Mouse (Mus musculus) kidney, embryonic 14.5 days (tissue): ENCODE measurements around the gene Tmsb4x. TPM values are rescaled to one million over a fixed set of nuclear protein-coding genes. Genes with fewer than 3 reads are reported as not detected.

Experiments
- ATAC-seq: fragments of 200-750 bp; cut with Nextera tagmentation; 2 replicates; pipeline ENCODE4 v1.8.0; 2017; ENCODE audit warnings: moderate number of reproducible peaks, mild to moderate bottlenecking, moderate TSS enrichment, moderate library complexity; ENCODE audit not compliant: low FRiP score, low TSS enrichment
- H3K27ac ChIP-seq: fragments of 300-500 bp; sonication (generic); 2 replicates; pipeline ENCODE4 v1.5.1; 2014; ENCODE audit warnings: low read depth, mild to moderate bottlenecking, low read length, moderate library complexity, mixed read lengths
- H3K27me3 ChIP-seq: fragments of 300-500 bp; sonication (generic); 2 replicates; pipeline ENCODE4 v1.6.1; 2014; ENCODE audit warnings: mild to moderate bottlenecking, low read length; ENCODE audit not compliant: control insufficient read depth, insufficient read depth
- H3K36me3 ChIP-seq: fragments of 300-500 bp; sonication (generic); 2 replicates; pipeline ENCODE4 v1.6.1; 2014; ENCODE audit warnings: low read length, mixed read lengths; ENCODE audit not compliant: control insufficient read depth, insufficient read depth
- H3K4me1 ChIP-seq: fragments of 300-500 bp; sonication (generic); 2 replicates; pipeline ENCODE4 v1.6.1; 2014; ENCODE audit warnings: low read length, mixed read lengths; ENCODE audit not compliant: control insufficient read depth, insufficient read depth
- H3K4me2 ChIP-seq: fragments of 300-500 bp; sonication (generic); replicated peaks from 2 replicates; pipeline ENCODE4 v1.6.1; 2014; ENCODE audit warnings: low read depth, mild to moderate bottlenecking, low read length
- H3K4me3 ChIP-seq: fragments of 300-500 bp; sonication (generic); 2 replicates; pipeline ENCODE4 v1.5.1; 2014; ENCODE audit warnings: mild to moderate bottlenecking, low read length
- H3K9ac ChIP-seq: fragments of 300-500 bp; sonication (generic); 2 replicates; pipeline ENCODE4 v1.6.1; 2014; ENCODE audit warnings: low read depth, mild to moderate bottlenecking, low read length, moderate library complexity
- H3K9me3 ChIP-seq: fragments of 300-500 bp; sonication (generic); 2 replicates; pipeline ENCODE4 v1.6.1; 2016; ENCODE audit warnings: low read length; ENCODE audit not compliant: control insufficient read depth
- WGBS: fragments of 180-500 bp; shearing (Covaris S2); extraction: QIAGEN DNeasy Blood & Tissue Kit; methylation state at CpG from one replicate; pipeline ENCODE4 v1.1.7; 2014; 5-methylcytosine and 5-hydroxymethylcytosine counted together
- polyA plus RNA-seq: library from polyadenylated mRNA; unstranded; fragments of >200 nt; fragmentation: Nextera tagmentation; extraction: Ambion mirVana; gene quantifications from 2 replicates; pipeline ENCODE4 v1.2.1, GENCODE M21; 2014

The Tmsb4x gene
- polyA plus RNA-seq, result 2,072 and 3,120 TPM in 2 replicates

DNA sequence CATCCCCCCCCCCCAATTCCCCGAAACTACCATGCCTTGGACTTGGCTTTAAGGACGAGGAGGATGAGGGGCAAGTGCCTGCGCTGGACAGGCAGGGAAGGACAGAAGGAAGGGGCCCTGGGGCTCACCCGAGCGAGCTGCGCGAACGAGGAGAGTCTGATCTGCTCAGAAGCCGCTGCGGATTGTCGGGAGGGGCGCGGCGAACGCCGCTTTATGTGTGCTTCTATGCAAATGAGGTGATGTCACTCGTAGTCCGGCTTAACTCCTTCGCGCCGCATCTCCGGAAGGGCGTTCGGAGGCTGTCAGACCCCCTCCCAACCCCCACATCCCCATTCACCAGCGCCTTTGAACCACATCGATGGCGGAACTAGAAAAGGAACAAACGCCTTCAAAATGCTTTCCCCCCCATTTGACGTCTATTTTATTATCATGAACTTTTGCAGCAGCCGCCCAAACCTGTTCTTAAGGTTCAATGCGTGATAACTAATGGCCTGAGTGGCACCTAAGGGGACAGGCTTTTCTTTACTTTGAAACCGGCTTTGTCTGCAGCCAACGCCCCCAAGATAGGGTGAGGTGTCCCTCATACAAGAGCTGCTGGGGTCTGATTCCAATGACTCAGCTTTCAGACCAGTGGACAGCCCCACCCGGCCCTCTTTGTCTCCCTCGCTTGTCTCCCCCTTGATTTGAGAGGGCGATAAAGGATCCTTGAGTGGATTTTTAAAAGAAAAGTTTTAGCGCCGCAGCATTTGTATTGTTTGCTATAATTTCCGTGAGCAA, at the start of gene Tmsb4x:
Gene Tmsb4x (minus strand): TSS at position 338 of the 777 bp plus-strand sequence.
- ATAC-seq, result peak; percentile 89
- Histone ChIP-seq H3K4me3 (peak within 1 kb of the TSS; percentile 54), H3K4me2 (peak within 1 kb of the TSS; percentile 45), H3K4me1 (no peaks in the 10 kb centered on the region), H3K27ac (peak within 1 kb of the TSS; percentile 65), H3K27me3 (0 out of 2 replicates have a peak, but pooled peaks cover 3% of the 10 kb centered on the region), H3K9ac (peak within 1 kb of the TSS; percentile 68), H3K9me3 (no peaks in the 10 kb centered on the region), H3K36me3 (no peaks in the 10 kb centered on the region)
- 25% methylated on average over 38 of the region's 39 CpGs for WGBS

DNA sequence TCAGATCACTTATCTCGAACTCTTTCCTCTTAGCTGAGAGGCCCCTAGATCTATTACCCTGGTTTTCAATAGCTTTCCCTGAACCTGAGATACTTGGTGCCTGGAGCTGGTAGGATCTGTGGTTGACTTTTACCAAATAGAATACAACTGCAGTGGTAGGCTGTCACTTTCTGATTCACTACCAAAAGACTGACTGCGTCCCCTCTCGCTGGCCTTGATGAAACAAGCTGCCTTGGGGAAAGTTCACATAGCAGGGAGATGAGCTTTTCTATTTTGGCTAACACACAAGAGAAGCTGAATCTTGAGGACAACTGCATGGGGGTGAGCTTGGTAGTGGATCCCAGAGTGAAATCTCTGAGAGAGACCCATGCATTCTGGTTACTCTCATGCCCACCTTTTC, 32.6 kb upstream of the Tmsb4x start:
- no peak overlapping the region for H3K4me2 ChIP-seq
- no peaks in the 10 kb centered on the region for H3K9me3 ChIP-seq
- H3K9ac ChIP-seq, result no peak overlapping the region
- H3K27me3 ChIP-seq, result peaks cover 5% of the 10 kb centered on the region; the same call in 1 of the 2 replicates
- H3K27ac ChIP-seq, result no peak overlapping the region
- no peak for ATAC-seq
- H3K36me3 ChIP-seq, result no peaks in the 10 kb centered on the region
- WGBS, result 87% methylated on average over 3 of the region's 3 CpGs
- no peaks in the 10 kb centered on the region for H3K4me1 ChIP-seq
- no peak overlapping the region for H3K4me3 ChIP-seq

DNA sequence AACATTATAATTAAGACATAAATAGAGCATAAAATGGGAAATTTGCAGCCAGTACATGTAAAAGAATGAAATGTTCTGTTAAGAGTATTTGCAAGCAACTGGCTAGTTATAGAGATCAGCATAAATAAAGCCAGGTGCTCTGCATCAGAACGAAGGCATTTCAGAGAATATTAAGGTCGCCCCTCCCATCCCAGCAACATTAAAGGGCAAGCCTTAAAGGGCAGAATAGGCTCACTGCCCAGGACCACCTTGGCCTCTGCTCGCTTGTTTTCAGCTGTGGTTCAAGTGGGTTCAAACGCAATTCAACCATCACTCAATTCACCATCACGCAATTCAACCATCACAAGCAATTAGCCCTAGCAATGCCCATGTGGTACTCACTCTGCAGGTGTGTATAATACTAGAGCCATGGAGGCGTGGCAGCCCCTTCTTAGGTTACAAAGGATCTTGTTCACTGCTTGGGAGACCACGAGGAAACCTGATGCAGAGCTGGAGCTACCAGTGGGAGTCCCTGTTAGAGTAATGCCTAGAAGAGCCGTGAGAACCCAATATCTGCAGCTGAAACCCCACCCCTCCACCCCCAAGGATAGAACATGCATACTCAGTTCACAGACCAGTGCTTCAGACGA, 30.3 kb upstream of the Tmsb4x start:
- peak; percentile 89; the same call in 1 of the 2 replicates for ATAC-seq
- Histone ChIP-seq H3K9me3 (no peaks in the 10 kb centered on the region), H3K4me2 (no peak overlapping the region), H3K27ac (no peak overlapping the region), H3K9ac (no peak overlapping the region), H3K27me3 (peaks cover 7% of the 10 kb centered on the region; the same call in 1 of the 2 replicates), H3K4me1 (no peaks in the 10 kb centered on the region), H3K36me3 (no peaks in the 10 kb centered on the region), H3K4me3 (no peak overlapping the region)
- WGBS, result 54% methylated on average over 9 of the region's 9 CpGs

DNA sequence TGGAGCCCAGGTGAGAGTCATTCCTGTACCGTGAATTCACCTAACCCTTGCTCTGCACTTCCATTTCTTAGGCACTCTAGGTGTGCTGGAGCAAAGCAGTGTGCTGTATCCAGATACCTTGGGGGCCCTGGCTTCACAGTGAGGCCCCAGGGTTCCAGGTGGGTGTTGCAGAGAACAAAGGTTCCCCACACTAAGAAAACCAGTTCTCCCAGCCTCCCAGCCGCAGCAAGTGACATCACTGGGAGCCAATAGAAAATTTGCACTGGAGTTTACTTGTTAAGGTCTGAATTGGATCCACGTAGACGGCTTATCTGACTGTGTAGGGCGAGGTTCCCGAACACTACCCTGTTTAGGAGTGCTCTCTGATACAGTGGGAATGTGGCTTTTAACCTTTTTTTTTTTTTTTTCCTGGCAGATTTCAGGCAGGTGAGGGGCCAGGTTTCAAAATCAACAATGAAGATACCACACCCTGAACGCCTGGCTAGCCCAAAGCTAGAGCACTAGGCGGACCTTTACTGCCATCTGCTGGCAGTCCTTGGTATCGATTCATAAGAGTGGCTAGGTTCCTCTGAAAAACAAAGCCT, 24.1 kb upstream of the Tmsb4x start:
- H3K4me2 ChIP-seq, result no peak overlapping the region
- no peak overlapping the region for H3K9ac ChIP-seq
- H3K4me3 ChIP-seq, result no peak overlapping the region
- H3K9me3 ChIP-seq, result no peaks in the 10 kb centered on the region
- no peaks in the 10 kb centered on the region for H3K36me3 ChIP-seq
- no peaks in the 10 kb centered on the region for H3K4me1 ChIP-seq
- WGBS, result 26% methylated on average over 9 of the region's 9 CpGs
- no peak overlapping the region for H3K27ac ChIP-seq
- ATAC-seq, result peak; percentile 81
- 0 out of 2 replicates have a peak, but pooled peaks cover 4% of the 10 kb centered on the region for H3K27me3 ChIP-seq

- no peak overlapping the region for H3K4me3 ChIP-seq
Measured at GRCm38 (mm10) chrX:167231150-167231549, 22.0 kb upstream of the Tmsb4x start.

GRCm38 (mm10) chrX:167229819-167230218, 20.7 kb upstream of the Tmsb4x start:
- Histone ChIP-seq H3K36me3 (no peaks in the 10 kb centered on the region), H3K9ac (no peak overlapping the region), H3K9me3 (no peaks in the 10 kb centered on the region), H3K4me3 (no peak overlapping the region), H3K4me1 (no peaks in the 10 kb centered on the region), H3K27me3 (0 out of 2 replicates have a peak, but pooled peaks cover 4% of the 10 kb centered on the region), H3K27ac (no peak overlapping the region), H3K4me2 (no peak overlapping the region)
- 41% methylated on average over 1 of the region's 1 CpGs for WGBS
- ATAC-seq, result no peak

More at GRCm38 (mm10) chrX:167231150-167231549, 22.0 kb upstream of the Tmsb4x start:
- Histone ChIP-seq H3K4me1 (no peaks in the 10 kb centered on the region), H3K4me2 (no peak overlapping the region), H3K27ac (no peak overlapping the region), H3K36me3 (no peaks in the 10 kb centered on the region), H3K9me3 (no peaks in the 10 kb centered on the region), H3K9ac (no peak overlapping the region), H3K27me3 (0 out of 2 replicates have a peak, but pooled peaks cover 4% of the 10 kb centered on the region)
- ATAC-seq, result no peak
- WGBS, result 72% methylated on average over 8 of the region's 8 CpGs

- no peak for ATAC-seq
- Histone ChIP-seq H3K9ac (no peak overlapping the region), H3K27ac (no peak overlapping the region), H3K4me1 (no peaks in the 10 kb centered on the region), H3K4me3 (no peak overlapping the region), H3K9me3 (no peaks in the 10 kb centered on the region), H3K27me3 (no peaks in the 10 kb centered on the region), H3K4me2 (no peak overlapping the region), H3K36me3 (no peaks in the 10 kb centered on the region)
- WGBS, result 40% methylated on average over 6 of the region's 6 CpGs
Measured at GRCm38 (mm10) chrX:167229206-167229605, 20.1 kb upstream of the Tmsb4x start.

- H3K27ac ChIP-seq, result no peak overlapping the region
- no peak overlapping the region for H3K9ac ChIP-seq
- no peak overlapping the region for H3K4me2 ChIP-seq
- no peaks in the 10 kb centered on the region for H3K9me3 ChIP-seq
- no peaks in the 10 kb centered on the region for H3K27me3 ChIP-seq
- ATAC-seq, result no peak
- H3K4me1 ChIP-seq, result no peaks in the 10 kb centered on the region
- H3K4me3 ChIP-seq, result no peak overlapping the region
- no peaks in the 10 kb centered on the region for H3K36me3 ChIP-seq
- 89% methylated on average over 6 of the region's 6 CpGs for WGBS
Measured at GRCm38 (mm10) chrX:167227756-167228155, 18.6 kb upstream of the Tmsb4x start.

GRCm38 (mm10) chrX:167227138-167227537, 18.0 kb upstream of the Tmsb4x start:
- H3K27me3 ChIP-seq, result no peaks in the 10 kb centered on the region
- WGBS, result 87% methylated on average over 7 of the region's 7 CpGs
- no peaks in the 10 kb centered on the region for H3K36me3 ChIP-seq
- H3K4me2 ChIP-seq, result no peak overlapping the region
- no peaks in the 10 kb centered on the region for H3K4me1 ChIP-seq
- no peak for ATAC-seq
- no peak overlapping the region for H3K4me3 ChIP-seq
- no peak overlapping the region for H3K27ac ChIP-seq
- H3K9ac ChIP-seq, result no peak overlapping the region
- no peaks in the 10 kb centered on the region for H3K9me3 ChIP-seq
